Mouse (Mus musculus): ENCODE results near the gene Plxna2.

Plxna2 gene

DNA sequence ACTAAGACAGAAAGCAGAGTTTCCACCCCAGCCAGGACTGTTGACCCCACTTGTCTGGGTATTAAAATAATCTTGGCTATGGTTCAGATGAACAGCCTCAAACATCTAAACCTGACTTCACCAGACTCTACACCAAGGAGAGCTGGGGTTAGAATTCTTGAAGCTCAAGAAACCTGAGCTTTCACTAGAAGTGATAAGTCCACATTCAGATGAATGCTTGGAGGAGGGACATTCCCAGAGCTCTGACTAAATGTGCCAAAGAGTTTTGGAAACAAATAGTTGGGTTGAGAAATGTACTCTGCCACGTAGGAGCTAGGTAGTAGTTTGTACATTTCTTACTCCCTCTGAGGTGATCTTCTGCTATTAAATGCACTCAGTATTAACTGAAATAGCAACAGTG, 203.7 kb downstream of the Plxna2 start:
- in situ Hi-C loops (cut with MboI; ENCODE audit: low pct_unique_long_range_greater_than_20kb in 1 of 2, low sequenced_read_pairs in 2 of 2, unreplicated experiment in 1 of 2), result loop anchor here in 1 of 2 experiments (25.0 kb wide), 1 partner anchor 209 kb away; the partner anchor contains the start of gene Plxna2

DNA sequence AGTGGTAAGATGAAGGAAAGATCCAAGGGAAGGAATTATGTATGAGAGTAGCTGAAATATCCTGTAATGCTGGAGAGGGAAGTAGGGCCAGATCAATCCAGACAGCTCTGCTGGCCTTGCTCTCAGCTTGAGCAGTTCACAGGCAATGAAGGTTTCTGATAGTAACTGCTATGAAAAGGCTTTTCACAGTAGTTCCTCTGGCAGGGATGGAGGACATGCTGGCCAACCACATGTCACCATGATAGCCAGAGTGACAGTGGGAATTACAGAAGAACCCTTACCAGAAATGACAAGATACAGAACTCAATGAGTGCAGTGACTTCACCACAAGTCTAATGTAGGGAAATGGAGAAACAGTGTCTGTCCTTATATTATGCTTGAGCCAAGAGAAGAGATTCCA, 210.3 kb downstream of the Plxna2 start:
- in situ Hi-C loops (cut with MboI; ENCODE audit: low pct_unique_long_range_greater_than_20kb in 1 of 2, low sequenced_read_pairs in 2 of 2, unreplicated experiment in 1 of 2), result no loop called here

DNA sequence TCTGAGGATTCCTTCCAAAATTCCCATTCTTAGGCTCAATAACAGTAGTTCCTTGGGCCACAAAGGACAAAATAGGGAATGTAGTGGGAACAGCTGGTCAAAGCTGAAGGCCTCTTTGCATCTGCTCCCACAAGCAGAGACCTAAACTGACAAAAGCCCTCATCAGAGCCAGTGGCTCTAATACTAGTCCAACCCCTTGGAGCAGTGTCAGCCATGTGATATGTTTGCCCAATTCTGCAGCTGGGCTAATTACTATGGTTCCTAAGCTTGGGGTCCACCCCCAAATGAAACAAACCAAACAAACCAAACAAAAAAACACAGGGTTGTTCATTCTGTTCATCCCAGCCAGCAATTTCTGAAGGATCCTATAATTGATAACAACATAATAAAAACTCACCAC, 217.2 kb downstream of the Plxna2 start:
- in situ Hi-C loops (cut with MboI; ENCODE audit: low pct_unique_long_range_greater_than_20kb in 1 of 2, low sequenced_read_pairs in 2 of 2, unreplicated experiment in 1 of 2), result no loop called here

DNA sequence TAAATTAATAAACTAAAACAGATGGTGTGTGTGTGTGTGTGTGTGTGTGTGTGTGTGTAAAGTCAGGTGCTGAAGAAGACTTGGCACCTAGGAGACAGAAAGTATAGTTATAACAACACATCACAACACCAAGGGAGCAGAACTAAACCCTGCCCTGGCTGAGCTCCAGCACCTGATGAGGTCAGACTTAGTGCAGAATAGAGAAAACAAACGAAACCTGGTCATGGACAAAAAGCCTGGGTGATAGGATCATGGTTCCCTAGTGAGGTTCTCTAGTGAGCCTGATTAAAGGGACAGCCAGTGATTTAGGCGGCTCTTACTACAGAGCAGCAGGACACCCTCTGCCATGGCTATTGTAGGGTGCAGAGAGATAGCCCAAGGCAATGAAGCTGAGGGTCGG, 218.2 kb downstream of the Plxna2 start:
- in situ Hi-C loops (cut with MboI; ENCODE audit: low pct_unique_long_range_greater_than_20kb in 1 of 2, low sequenced_read_pairs in 2 of 2, unreplicated experiment in 1 of 2), result no loop called here

DNA sequence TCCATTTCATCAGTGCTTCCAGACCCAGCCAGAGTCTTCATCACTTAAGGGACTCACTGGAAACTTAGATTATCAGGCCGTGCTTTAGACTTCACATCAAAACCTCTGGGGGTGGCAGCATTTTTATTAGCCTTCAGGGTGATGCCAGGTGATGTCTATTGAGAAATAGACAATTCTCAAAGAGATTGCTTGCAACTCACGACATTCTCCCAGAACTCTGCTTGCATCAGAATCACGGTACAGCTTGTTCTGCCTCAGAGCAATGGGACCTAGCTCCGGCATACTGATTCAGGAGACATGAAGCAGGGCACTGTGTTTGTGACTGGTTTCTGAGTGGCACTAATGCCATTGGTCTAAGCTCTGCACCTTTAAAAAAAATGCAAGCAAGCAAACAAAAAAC, 218.7 kb downstream of the Plxna2 start:
- in situ Hi-C loops (cut with MboI; ENCODE audit: low pct_unique_long_range_greater_than_20kb in 1 of 2, low sequenced_read_pairs in 2 of 2, unreplicated experiment in 1 of 2), result no loop called here

DNA sequence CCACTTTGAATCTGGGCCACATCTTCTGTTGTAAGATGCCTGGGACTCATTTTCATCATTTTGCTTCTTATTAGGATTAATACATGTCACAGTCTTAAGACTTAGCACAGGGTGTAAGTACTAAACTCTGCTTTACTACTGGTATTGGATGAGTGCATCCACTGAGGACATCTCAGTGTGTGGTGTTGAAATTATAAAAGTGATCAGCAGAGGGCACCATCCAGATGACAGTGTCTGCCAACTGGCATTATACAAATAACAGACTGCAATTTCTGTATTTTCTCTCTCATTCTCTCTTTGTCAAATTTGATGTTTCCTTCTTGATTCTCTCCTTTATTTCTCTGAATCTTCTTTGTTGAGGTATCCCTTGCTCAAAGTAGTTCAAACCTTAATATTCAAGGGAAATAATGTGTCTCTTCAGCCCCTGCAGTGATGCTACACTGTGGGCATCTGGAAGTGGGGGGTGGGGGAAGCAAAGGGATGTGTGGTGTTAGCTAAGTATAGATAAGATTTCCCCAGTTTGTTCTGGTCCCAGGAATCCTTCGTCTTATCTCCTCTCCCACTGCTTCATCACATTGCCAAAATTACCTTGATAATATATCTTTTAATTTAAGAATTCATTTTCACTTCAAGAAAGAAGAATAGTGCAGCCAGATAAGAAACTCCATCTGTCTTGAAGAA, 221.4 kb downstream of the Plxna2 start:
- in situ Hi-C loops (cut with MboI; ENCODE audit: low pct_unique_long_range_greater_than_20kb in 1 of 2, low sequenced_read_pairs in 2 of 2, unreplicated experiment in 1 of 2), result no loop called here

DNA sequence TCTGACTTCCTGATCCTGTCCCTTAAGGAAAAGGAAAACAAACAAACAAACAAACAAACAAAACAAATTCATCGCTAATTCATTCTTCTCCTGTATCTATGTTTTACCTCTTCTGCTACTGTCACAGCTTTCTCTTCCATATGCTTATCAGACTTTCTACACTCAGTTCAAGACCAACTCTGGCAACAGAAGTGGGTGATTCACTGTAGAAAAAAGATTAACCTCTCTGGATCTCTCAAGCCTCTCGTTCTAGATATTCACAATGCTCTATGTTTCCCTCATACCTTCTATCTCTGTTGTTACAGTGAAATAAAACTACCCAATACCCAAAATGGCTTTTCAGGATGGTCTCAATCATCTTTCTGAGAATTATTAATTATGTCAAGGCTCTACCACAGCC, 225.0 kb downstream of the Plxna2 start:
- in situ Hi-C loops (cut with MboI; ENCODE audit: low pct_unique_long_range_greater_than_20kb in 1 of 2, low sequenced_read_pairs in 2 of 2, unreplicated experiment in 1 of 2), result no loop called here

DNA sequence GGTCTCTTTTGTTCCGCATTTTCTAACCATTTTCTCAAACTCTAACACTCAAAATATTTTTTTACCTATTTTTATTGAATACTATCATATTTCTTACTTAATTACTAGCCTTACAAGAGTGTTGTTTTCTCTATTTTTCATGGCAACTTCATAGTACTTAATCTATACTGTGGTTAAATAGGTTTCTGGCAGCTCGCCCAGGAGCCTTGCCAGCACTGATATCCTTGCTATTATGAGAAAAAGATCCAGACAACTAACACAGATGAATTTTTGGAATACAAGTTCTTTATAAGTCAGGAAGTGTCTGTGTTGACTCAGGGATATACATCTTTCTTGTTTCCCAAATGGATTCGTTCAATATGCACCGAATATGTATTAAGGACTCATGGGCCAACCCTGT, 229.0 kb downstream of the Plxna2 start:
- in situ Hi-C loops (cut with MboI; ENCODE audit: low pct_unique_long_range_greater_than_20kb in 1 of 2, low sequenced_read_pairs in 2 of 2, unreplicated experiment in 1 of 2), result no loop called here

DNA sequence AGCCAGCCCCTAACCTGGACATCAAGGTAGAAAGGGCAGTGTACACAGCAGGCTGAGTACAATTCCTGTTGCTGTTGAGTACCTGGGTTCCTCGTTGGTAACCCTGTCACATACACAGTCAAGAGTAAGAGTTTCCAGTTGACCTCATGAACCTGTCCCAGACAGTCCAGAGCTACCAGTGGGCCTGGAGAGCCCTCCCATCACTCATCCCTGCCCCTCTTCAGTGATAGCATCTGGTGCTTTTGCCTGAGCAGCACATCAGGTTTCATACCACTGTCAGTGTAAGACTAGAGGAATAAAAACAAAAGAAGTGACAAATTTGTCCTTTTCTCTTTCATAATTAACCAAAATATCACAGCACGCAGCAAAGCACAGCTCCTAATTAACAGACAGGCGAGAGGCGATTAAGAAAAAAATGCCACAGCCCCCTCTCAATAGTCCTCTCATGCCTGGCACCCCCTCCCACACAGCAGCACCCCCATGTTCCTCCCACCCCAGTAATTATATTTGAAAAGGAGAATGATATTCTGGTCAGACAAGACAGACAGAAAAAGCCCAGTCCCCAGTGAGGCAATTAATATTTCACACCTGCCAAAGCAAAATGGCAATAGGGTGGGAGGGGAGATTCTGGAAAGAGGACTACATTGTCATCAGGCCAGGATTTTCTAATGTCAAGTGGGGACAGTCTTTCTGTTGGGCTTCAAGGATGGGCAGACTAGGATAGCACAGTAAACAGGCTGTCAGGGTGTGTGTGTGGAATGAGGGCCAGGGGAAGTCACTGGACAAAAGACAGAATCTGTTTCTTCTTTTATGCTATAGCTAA, 233.4 kb downstream of the Plxna2 start:
- in situ Hi-C loops (cut with MboI; ENCODE audit: low pct_unique_long_range_greater_than_20kb in 1 of 2, low sequenced_read_pairs in 2 of 2, unreplicated experiment in 1 of 2), result no loop called here

DNA sequence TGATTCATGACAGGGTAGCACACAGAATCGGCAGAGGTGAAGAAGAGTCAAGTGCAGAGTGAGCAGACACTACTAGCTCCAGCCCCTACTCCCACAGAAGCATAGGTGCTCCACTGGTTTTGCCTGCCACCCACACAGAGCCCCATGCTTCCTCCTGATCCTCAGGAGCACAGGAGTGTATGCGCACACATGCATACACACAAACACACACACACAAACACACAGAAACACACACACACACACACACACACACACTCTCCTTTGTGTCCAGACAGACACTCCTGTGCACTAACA, 234.0 kb downstream of the Plxna2 start:
- in situ Hi-C loops (cut with MboI; ENCODE audit: low pct_unique_long_range_greater_than_20kb in 1 of 2, low sequenced_read_pairs in 2 of 2, unreplicated experiment in 1 of 2), result no loop called here
